ENCODE assay signal across 27 mouse cellular contexts in genomic region chr12:81269246-81269645, GRCm38 (mm10).
A peak's percentile ranks its signal among the peaks of the same experiment; 100 is the strongest.
DNase-seq lines count a peak whose midpoint lies in the region; ATAC-seq and TF ChIP-seq lines count a peak whose summit lies in the region.
"Had no signal": no experiment of that assay in that cellular context is flagged by ENCODE, and none has a peak within 500 bp of the region (broad histone marks: within the 10 kb centered on the region; RNA-seq: fewer than 3 reads in every experiment).

No protein-coding gene starts in this region.

- TF ChIP-seq CTCF in olfactory bulb, adult 2 months (IDR thresholded peaks at IDR 0.05; ENCODE audit: insufficient read depth, low read depth, low read length): no peak

- peak; percentile 29 for DNase-seq in cerebellum, adult 8-10 months
- peak; percentile 27 to 48 for DNase-seq in cerebellum, postnatal 36 days
- DNase-seq in cerebellum, postnatal 10 days: no peak
- no peak for DNase-seq in frontal cortex, postnatal 36 days (ENCODE audit: low spot score in 2 of 2)
- DNase-seq: adrenal gland, adult 2 months; adrenal gland, postnatal 14 days; embryo, embryonic 11 days; gastrocnemius, postnatal 10 days; gastrocnemius, postnatal 36 days; heart, postnatal 10 days; heart, postnatal 36 days; kidney, adult 11 months; kidney, adult 8-10 months had no signal

- WGBS in olfactory bulb, adult 2 months: 44% methylated on average over 5 of the region's 5 CpGs

- H3K4me1 ChIP-seq in olfactory bulb, adult 2 months (ENCODE audit: control insufficient read depth, insufficient read depth, low read length): peaks cover 2% of the 10 kb centered on the region; the same call in 1 of the 2 replicates
- H3K4me1 ChIP-seq: embryonic facial prominence, embryonic 13.5 days; heart, embryonic 12.5 days; heart, embryonic 15.5 days; intestine, embryonic 15.5 days had no signal

- peak overlapping the region; percentile 64; the same call in 1 of the 2 replicates for H3K27ac ChIP-seq in olfactory bulb, adult 2 months (ENCODE audit: insufficient read depth, low read depth, low read length)
- H3K27ac ChIP-seq: embryonic facial prominence, embryonic 10.5 days; embryonic facial prominence, embryonic 13.5 days; forebrain, embryonic 12.5 days; forebrain, embryonic 15.5 days; heart, embryonic 15.5 days; hindbrain, embryonic 10.5 days; hindbrain, embryonic 13.5 days; intestine, embryonic 15.5 days had no signal

- no peak for TF ChIP-seq POLR2A in olfactory bulb, adult 2 months (IDR thresholded peaks at IDR 0.05; ENCODE audit: insufficient read depth, low read depth, low read length)

- ATAC-seq in cerebellum, adult (ENCODE audit: insufficient number of reproducible peaks, low FRiP score, low TSS enrichment): no peak
- ATAC-seq: CD4-positive, CD25-positive, alpha-beta regulatory T cell, adult 4 months; forebrain, embryonic 15.5 days; hindbrain, embryonic 16.5 days; intestine, embryonic 15.5 days had no signal

- no peak overlapping the region for H3K4me3 ChIP-seq in olfactory bulb, adult 2 months (ENCODE audit: insufficient read depth, low read depth, low read length)
- H3K4me3 ChIP-seq: embryonic facial prominence, embryonic 10.5 days; embryonic facial prominence, embryonic 13.5 days; erythroblast, embryonic 14.5 days; forebrain, embryonic 12.5 days; forebrain, embryonic 15.5 days; heart, embryonic 12.5 days; heart, embryonic 15.5 days; hindbrain, embryonic 10.5 days; hindbrain, embryonic 13.5 days; intestine, embryonic 15.5 days had no signal

Comparison
In these comparisons a context has a peak if more than half of its experiments do, and no peak if none do; other contexts are left out.
1. DNase-seq: peak in cerebellum, adult 8-10 months (single experiment) and cerebellum, postnatal 36 days (2 of 2); none in cerebellum, postnatal 10 days (0 of 2) and frontal cortex, postnatal 36 days (0 of 2).